Mouse (Mus musculus): ENCODE data around the gene Adam29.

The Adam29 gene

GRCm38 (mm10) chr8:55906848-55907247, at the start of gene Adam29:
Adam29 (minus strand) TSS chr8:55906948.
- no peak for DNase-seq (ENCODE audit: low read depth)

GRCm38 (mm10) chr8:55940526-55940880, 33.8 kb upstream of the Adam29 start:
- DNase-seq (ENCODE audit: low read depth), result peak; percentile 1

DNA sequence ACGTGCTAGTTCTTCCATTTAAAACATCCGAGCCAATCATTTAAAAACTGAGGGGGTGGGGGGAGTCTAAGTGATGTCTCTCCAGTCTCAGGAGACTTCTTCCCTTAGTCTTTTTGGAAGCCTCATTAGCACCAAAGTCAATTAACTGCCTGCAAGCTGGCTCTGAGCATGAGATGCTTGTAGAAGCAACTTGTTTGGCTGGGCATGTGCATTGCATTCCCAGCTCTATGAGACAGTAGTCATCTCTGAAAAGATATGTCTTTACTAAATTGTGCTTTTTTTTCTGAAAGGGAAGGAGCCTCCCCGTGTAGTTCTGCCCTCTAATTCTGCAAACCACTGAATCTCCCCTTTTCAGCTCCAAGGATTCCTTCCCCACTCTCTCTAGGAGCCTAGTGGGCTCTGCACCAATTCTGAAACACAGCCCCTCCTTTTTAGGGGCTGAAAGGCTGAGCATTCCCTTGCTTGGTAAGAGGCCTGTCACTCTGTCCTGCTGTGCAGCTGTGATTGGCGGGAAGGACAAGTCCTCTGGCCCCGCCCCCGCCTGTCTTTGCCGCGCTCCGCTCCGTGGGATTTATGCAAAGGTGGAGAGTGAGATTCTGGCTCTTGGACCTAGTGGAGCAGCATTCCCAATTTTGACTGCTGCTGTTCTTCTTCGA, 33.2 kb upstream of the Adam29 start, which contains the start of gene Glra3:
TSS of gene Glra3 (plus strand) at position 591 of the 656 bp plus-strand sequence.
- no peak for DNase-seq (ENCODE audit: low read depth)
